Mouse (Mus musculus) G1E (cell line): ENCODE measurements around the gene Stxbp4.

Experiments
- CTCF ChIP-seq: IDR thresholded peaks from 2 replicates; pipeline ENCODE4 v1.5.1; 2012; ENCODE audit warnings: low read depth, low read length, inconsistent platforms, mixed read lengths
- GATA1 ChIP-seq: IDR thresholded peaks from 2 replicates; pipeline ENCODE4 v1.6.1; 2012; ENCODE audit warnings: borderline replicate concordance, low read length, inconsistent platforms, mixed read lengths
- POLR2AphosphoS5 ChIP-seq: IDR thresholded peaks from 2 replicates; pipeline ENCODE4 v1.6.1; 2012; ENCODE audit warnings: low read depth, low read length, inconsistent platforms; ENCODE audit not compliant: insufficient replicate concordance
- TAL1 ChIP-seq: conservative IDR thresholded peaks from 2 replicates; pipeline ENCODE4 v1.6.1; 2012; ENCODE audit warnings: low read depth, low read length, inconsistent platforms, mixed read lengths

DNA sequence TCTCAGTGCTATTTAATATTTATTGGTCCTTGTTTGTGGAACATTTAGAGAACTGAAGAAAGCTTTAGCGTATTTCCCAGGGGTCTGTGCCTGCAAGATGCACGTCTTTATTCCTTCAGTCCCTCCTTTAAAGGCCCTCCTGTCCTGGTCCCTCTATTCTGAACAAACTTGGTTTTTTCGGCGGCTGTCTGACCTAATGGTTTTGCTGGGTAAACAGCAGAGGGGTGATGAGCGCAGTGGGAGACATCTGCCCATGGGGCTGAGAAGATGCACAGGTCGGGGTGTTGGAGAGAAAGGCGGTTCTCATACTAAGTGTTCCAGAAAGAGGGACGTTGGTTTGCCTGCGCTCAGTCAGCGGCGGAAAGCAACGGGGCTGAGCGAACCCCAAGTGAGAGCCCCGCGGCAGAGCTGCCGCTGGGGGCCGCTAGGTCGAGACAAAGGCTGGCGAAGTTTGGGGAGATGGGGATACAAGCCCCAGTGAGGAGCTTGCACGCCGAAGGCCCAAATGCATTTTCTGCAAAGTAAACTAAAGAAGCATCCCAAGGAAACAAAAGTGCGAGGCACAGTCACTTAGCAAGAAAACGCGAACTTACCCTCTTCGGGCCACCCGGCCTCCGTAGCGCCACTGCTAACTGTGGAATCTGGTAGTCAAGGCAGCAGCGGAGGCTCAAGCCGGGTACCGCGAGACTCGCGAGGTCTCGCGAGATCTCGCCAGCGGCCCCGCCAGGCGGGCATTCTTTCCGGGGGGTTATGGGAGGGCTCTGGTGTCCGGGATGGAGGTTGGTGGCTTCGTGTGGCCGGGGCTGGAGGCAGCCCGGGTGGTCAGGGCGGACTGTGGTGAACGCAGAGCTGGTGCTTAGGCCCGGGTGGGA, at the start of gene Stxbp4, which contains the start of gene Cox11:
- TF ChIP-seq TAL1 (no peak), CTCF (no peak), POLR2AphosphoS5 (no peak), GATA1 (no peak)
